Mouse (Mus musculus) midbrain, postnatal 0 days (tissue): ENCODE results near the gene Pcsk2. TPM values are rescaled to one million over a fixed set of nuclear protein-coding genes. Genes with fewer than 3 reads are reported as not detected.
A peak's percentile ranks its signal among the peaks of the same experiment; 100 is the strongest.

ENCODE experiments used
- ATAC-seq: fragments of 200-750 bp; cut with Nextera tagmentation; 2 replicates; pipeline ENCODE4 v1.8.0; 2017; ENCODE audit warnings: moderate number of reproducible peaks, mild to moderate bottlenecking, moderate TSS enrichment, moderate library complexity; ENCODE audit not compliant: low FRiP score
- DNase-seq: peaks from one replicate; pipeline ENCODE4 v3.0.0-alpha.2; 2015; ENCODE audit warnings: low spot score
- H3K27ac ChIP-seq: fragments of 300-500 bp; sonication (generic); 2 replicates; pipeline ENCODE4 v1.5.1; 2014; ENCODE audit warnings: low read depth, mild to moderate bottlenecking, low read length, mixed read lengths
- H3K27me3 ChIP-seq: fragments of 300-500 bp; sonication (generic); 2 replicates; pipeline ENCODE4 v1.6.1; 2014; ENCODE audit warnings: low read length, control low read depth, mixed read lengths; ENCODE audit not compliant: insufficient read depth
- H3K36me3 ChIP-seq: fragments of 300-500 bp; sonication (generic); 2 replicates; pipeline ENCODE4 v1.6.1; 2014; ENCODE audit warnings: low read length, control low read depth, mixed read lengths; ENCODE audit not compliant: insufficient read depth
- H3K4me1 ChIP-seq: fragments of 300-500 bp; sonication (generic); 2 replicates; pipeline ENCODE4 v1.6.1; 2014; ENCODE audit warnings: mild to moderate bottlenecking, control low read depth, antibody characterized with exemption, low read length, mixed read lengths; ENCODE audit not compliant: insufficient read depth
- H3K4me2 ChIP-seq: fragments of 300-500 bp; sonication (generic); 2 replicates; pipeline ENCODE4 v1.6.1; 2014; ENCODE audit warnings: low read depth, mild to moderate bottlenecking, low read length, mixed read lengths; ENCODE audit not compliant: poor library complexity, severe bottlenecking
- H3K4me3 ChIP-seq: fragments of 300-500 bp; sonication (generic); 2 replicates; pipeline ENCODE4 v1.5.1; 2014; ENCODE audit warnings: low read depth, mild to moderate bottlenecking, low read length, moderate library complexity
- H3K9ac ChIP-seq: fragments of 300-500 bp; sonication (generic); replicated peaks from 2 replicates; pipeline ENCODE4 v1.6.1; 2014; ENCODE audit warnings: mild to moderate bottlenecking, low read length, moderate library complexity, mixed read lengths; ENCODE audit not compliant: poor library complexity, severe bottlenecking
- H3K9me3 ChIP-seq: fragments of 300-500 bp; sonication (generic); 2 replicates; pipeline ENCODE4 v1.6.1; 2016; ENCODE audit warnings: low read length, control low read depth
- CTCF ChIP-seq: IDR thresholded peaks from 2 replicates; pipeline ENCODE4 v1.5.1; 2016; ENCODE audit warnings: antibody characterized with exemption, mild to moderate bottlenecking
- WGBS: fragments of 180-500 bp; shearing (Covaris S2); extraction: QIAGEN DNeasy Blood & Tissue Kit; methylation state at CpG from one replicate; pipeline ENCODE4 v1.1.7; 2014; 5-methylcytosine and 5-hydroxymethylcytosine counted together
- polyA plus RNA-seq: library from polyadenylated mRNA; unstranded; fragments of >200 nt; fragmentation: Nextera tagmentation; extraction: Ambion mirVana; gene quantifications from 2 replicates; pipeline ENCODE4 v1.2.1, GENCODE M21; 2015
- total RNA-seq: library from RNA; depleted of rRNA; stranded (reverse); fragments of >200 nt; gene quantifications from 2 replicates; pipeline ENCODE4 v1.2.3, GENCODE M21; 2014

Gene Pcsk2
- total and polyA plus RNA-seq, 2 experiments from 2014 or later = 38.3 to 60.8 TPM

DNA sequence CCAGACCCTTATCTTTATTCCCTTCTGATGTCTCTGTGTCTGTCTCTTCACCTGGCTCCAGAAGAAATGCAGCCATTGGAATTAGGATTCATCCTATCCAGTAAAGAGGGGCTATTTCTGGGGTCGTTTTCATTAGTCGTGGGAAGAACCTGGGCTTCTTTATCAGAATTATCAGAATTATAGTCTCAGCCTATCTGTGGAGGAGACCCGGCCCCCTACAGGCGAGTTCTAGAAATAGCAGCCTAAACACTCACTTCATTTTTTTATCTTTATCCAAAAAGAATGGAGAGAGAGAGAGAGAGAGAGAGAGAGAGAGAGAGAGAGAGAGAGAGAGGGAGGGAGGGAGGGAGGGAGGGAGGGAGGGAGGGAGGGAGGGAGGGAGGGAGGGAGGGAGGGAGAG lies 177.3 kb downstream of the Pcsk2 start:
- WGBS = 21% methylated on average over 4 of the region's 4 CpGs

GRCm38 (mm10) chr2:143724101-143724500 lies 178.1 kb downstream of the Pcsk2 start:
- Histone ChIP-seq H3K9ac (no peak overlapping the region), H3K36me3 (no peaks in the 10 kb centered on the region), H3K27ac (no peak overlapping the region), H3K4me1 (no peaks in the 10 kb centered on the region), H3K9me3 (no peaks in the 10 kb centered on the region), H3K4me2 (no peak overlapping the region), H3K27me3 (no peaks in the 10 kb centered on the region), H3K4me3 (no peak overlapping the region)
- no peak for TF ChIP-seq CTCF
- DNase-seq (no peak), ATAC-seq (no peak)
- WGBS = 89% methylated on average over 4 of the region's 4 CpGs

More for the DNA sequence above, 177.3 kb downstream of the Pcsk2 start:
- no peaks in the 10 kb centered on the region for H3K9me3 ChIP-seq
- TF ChIP-seq CTCF = peak; percentile 50
- no peaks in the 10 kb centered on the region for H3K4me1 ChIP-seq
- no peak overlapping the region for H3K9ac ChIP-seq
- H3K4me3 ChIP-seq = no peak overlapping the region
- H3K4me2 ChIP-seq = no peak overlapping the region
- H3K36me3 ChIP-seq = no peaks in the 10 kb centered on the region
- no peak for ATAC-seq
- DNase-seq = no peak
- H3K27ac ChIP-seq = no peak overlapping the region
- no peaks in the 10 kb centered on the region for H3K27me3 ChIP-seq

DNA sequence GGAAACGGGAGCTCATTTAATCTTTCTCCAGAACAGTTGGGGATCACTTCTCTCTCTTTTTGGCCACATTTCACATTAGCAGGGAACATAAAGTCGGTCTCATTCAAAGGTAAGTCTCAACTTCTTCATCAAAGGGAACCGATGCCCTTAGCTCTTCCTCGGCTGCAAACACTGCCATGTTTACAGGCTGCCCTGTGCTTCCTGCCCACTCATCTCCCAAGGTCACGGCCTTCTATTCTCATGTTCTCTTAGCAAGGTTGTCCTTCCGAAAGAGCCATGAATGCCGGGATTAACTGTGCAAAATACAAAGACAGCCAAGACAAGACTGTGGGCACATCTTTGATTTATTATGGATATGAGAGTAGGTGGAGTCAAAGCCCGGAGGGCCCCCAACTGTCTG lies 178.8 kb downstream of the Pcsk2 start:
- H3K4me1 ChIP-seq = no peaks in the 10 kb centered on the region
- no peak for TF ChIP-seq CTCF
- H3K9ac ChIP-seq = no peak overlapping the region
- no peak overlapping the region for H3K4me2 ChIP-seq
- WGBS = 74% methylated on average over 8 of the region's 8 CpGs
- DNase-seq (no peak), ATAC-seq (no peak)
- no peaks in the 10 kb centered on the region for H3K36me3 ChIP-seq
- no peak overlapping the region for H3K4me3 ChIP-seq
- H3K27me3 ChIP-seq = no peaks in the 10 kb centered on the region
- H3K27ac ChIP-seq = no peak overlapping the region
- no peaks in the 10 kb centered on the region for H3K9me3 ChIP-seq

DNA sequence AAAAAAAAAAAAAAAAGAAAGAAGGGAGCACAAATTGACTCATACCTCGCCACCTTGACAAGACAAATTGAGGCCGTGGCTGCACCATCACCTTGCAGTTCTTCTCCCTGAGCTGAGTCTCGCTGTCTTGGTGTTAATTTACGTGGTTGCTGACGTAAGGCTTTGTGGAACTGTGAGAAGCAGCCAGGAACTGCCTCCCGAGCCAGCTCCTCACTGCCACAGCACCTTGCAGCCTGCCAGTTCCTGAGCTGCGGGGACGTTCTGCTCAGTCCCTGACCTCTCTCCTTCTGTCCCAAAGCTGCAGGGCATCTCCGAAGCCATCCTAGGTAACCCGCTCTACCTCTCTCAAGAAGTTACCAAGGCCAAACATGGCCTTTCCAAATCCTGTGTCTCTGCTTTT lies 186.5 kb downstream of the Pcsk2 start:
- Histone ChIP-seq H3K4me2 (no peak overlapping the region), H3K4me1 (no peaks in the 10 kb centered on the region), H3K4me3 (no peak overlapping the region), H3K36me3 (no peaks in the 10 kb centered on the region), H3K9ac (no peak overlapping the region), H3K27me3 (no peaks in the 10 kb centered on the region), H3K27ac (no peak overlapping the region), H3K9me3 (no peaks in the 10 kb centered on the region)
- no peak for TF ChIP-seq CTCF
- DNase-seq (no peak), ATAC-seq (no peak)
- WGBS = 88% methylated on average over 10 of the region's 10 CpGs

- H3K4me3 ChIP-seq = no peak overlapping the region
- WGBS = 91% methylated on average over 3 of the region's 3 CpGs
- no peak for TF ChIP-seq CTCF
- H3K27me3 ChIP-seq = no peaks in the 10 kb centered on the region
- H3K27ac ChIP-seq = no peak overlapping the region
- H3K4me2 ChIP-seq = no peak overlapping the region
- no peaks in the 10 kb centered on the region for H3K4me1 ChIP-seq
- H3K9me3 ChIP-seq = no peaks in the 10 kb centered on the region
- no peak overlapping the region for H3K9ac ChIP-seq
- no peaks in the 10 kb centered on the region for H3K36me3 ChIP-seq
- ATAC-seq (no peak), DNase-seq (no peak)
Measured at GRCm38 (mm10) chr2:143735442-143735841, 189.5 kb downstream of the Pcsk2 start.

DNA sequence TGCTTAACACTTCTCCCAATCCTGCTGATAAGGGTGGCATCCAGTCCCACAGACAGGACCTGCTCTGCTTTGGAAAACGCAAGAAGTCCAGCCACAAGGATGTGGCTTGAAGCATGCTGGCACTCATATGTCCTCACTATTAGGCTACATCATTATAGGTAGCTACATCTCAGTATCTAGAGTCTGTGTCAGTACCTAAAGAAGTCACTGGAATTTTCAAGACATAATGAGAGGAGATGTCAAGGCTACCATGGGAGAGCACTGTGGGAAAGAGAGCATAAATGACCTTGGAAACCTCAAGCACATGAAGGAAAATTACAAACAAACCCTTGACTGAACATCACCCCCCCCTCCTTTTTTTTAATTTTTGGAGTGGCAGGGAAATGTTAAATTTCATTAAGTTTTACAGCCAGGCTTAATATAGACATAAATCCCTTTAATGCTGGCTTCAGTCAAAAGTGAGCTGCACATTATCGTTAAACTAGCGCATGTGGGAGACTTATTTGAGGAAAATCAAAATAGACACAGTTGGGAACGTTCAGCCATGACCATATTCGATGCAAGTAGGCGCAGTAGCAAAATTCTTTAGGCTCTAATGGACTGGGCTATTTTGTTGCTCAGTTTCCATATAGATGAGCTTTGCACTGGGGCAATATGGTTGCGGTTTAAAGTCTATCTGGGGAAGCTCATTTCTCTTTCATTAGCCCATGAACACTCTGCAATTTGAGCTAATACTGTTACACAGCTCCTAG lies 193.7 kb downstream of the Pcsk2 start:
- Histone ChIP-seq H3K27me3 (no peaks in the 10 kb centered on the region), H3K4me2 (no peak overlapping the region), H3K27ac (no peak overlapping the region), H3K9ac (no peak overlapping the region), H3K36me3 (no peaks in the 10 kb centered on the region), H3K4me1 (no peaks in the 10 kb centered on the region), H3K9me3 (no peaks in the 10 kb centered on the region), H3K4me3 (no peak overlapping the region)
- ATAC-seq = no peak
- WGBS = 74% methylated on average over 7 of the region's 7 CpGs
- peak; percentile 6 for DNase-seq
- TF ChIP-seq CTCF = no peak
